Mouse (Mus musculus): ENCODE results near the gene Fgf9. TPM values are rescaled to one million over a fixed set of nuclear protein-coding genes. Genes with fewer than 3 reads are reported as not detected.

Fgf9 gene
- polyA plus RNA-seq, 2 experiments = 5.3 to 10.4 TPM

- TF ChIP-seq POLR2A (IDR thresholded peaks at IDR 0.05; ENCODE audit: borderline replicate concordance, extremely low read depth, insufficient read depth, insufficient read length) = no peak
- H3K4me2 ChIP-seq (replicated peaks; ENCODE audit: low read depth, low read length, severe bottlenecking) = peak overlapping the region; percentile 97
- H3K27ac ChIP-seq (replicated peaks; ENCODE audit: low read depth, low read length) = no peak overlapping the region
- ATAC-seq (ENCODE audit: low FRiP score, low read depth) (no peak), DNase-seq (ENCODE audit: low spot score) (no peak)
- under 1% methylated on average over 29 of the region's 29 CpGs for WGBS
- H3K4me3 ChIP-seq (replicated peaks; ENCODE audit: low read length) = peak overlapping the region; percentile 55
- peak overlapping the region; percentile 56 for H3K9ac ChIP-seq (ENCODE audit: low read depth, low read length, severe bottlenecking)
- H3K9me3 ChIP-seq (ENCODE audit: control insufficient read depth, low read length) = no peaks in the 10 kb centered on the region
- peaks cover 28% of the 10 kb centered on the region for H3K4me1 ChIP-seq (ENCODE audit: control insufficient read depth, insufficient read depth, low read length)
- H3K27me3 ChIP-seq (ENCODE audit: control insufficient read depth, insufficient read depth, low read length) = peaks cover 72% of the 10 kb centered on the region
- H3K36me3 ChIP-seq (ENCODE audit: control insufficient read depth, insufficient read depth, low read length) = no peaks in the 10 kb centered on the region
Observed at GRCm38 (mm10) chr14:58072771-58073501, 2.6 kb downstream of the Fgf9 start.

GRCm38 (mm10) chr14:58073936-58074335, 3.6 kb downstream of the Fgf9 start:
- under 1% methylated on average over 20 of the region's 20 CpGs for WGBS
- peak overlapping the region; percentile 55 for H3K4me3 ChIP-seq (replicated peaks; ENCODE audit: low read length)
- no peak overlapping the region for H3K27ac ChIP-seq (replicated peaks; ENCODE audit: low read depth, low read length)
- peaks cover 73% of the 10 kb centered on the region for H3K27me3 ChIP-seq (ENCODE audit: control insufficient read depth, insufficient read depth, low read length)
- peaks cover 28% of the 10 kb centered on the region for H3K4me1 ChIP-seq (ENCODE audit: control insufficient read depth, insufficient read depth, low read length)
- no peak for DNase-seq (ENCODE audit: low spot score)
- H3K9me3 ChIP-seq (ENCODE audit: control insufficient read depth, low read length) = no peaks in the 10 kb centered on the region
- ATAC-seq (ENCODE audit: low FRiP score, low read depth) = no peak
- no peak for TF ChIP-seq POLR2A (IDR thresholded peaks at IDR 0.05; ENCODE audit: borderline replicate concordance, extremely low read depth, insufficient read depth, insufficient read length)
- peak overlapping the region; percentile 97 for H3K4me2 ChIP-seq (replicated peaks; ENCODE audit: low read depth, low read length, severe bottlenecking)
- H3K9ac ChIP-seq (ENCODE audit: low read depth, low read length, severe bottlenecking) = peak overlapping the region; percentile 58; the same call in 1 of the 2 replicates
- H3K36me3 ChIP-seq (ENCODE audit: control insufficient read depth, insufficient read depth, low read length) = no peaks in the 10 kb centered on the region

GRCm38 (mm10) chr14:58074621-58075432, 4.5 kb downstream of the Fgf9 start:
- peak overlapping the region; percentile 58 for H3K9ac ChIP-seq (ENCODE audit: low read depth, low read length, severe bottlenecking)

GRCm38 (mm10) chr14:58075433-58076029, 5.2 kb downstream of the Fgf9 start:
- Histone ChIP-seq H3K9me3 (ENCODE audit: control insufficient read depth, low read length) (no peaks in the 10 kb centered on the region), H3K36me3 (ENCODE audit: control insufficient read depth, insufficient read depth, low read length) (no peaks in the 10 kb centered on the region), H3K9ac (ENCODE audit: low read depth, low read length, severe bottlenecking) (peak overlapping the region; percentile 58), H3K4me3 (replicated peaks; ENCODE audit: low read length) (peak overlapping the region; percentile 55), H3K27me3 (ENCODE audit: control insufficient read depth, insufficient read depth, low read length) (peaks cover 64% of the 10 kb centered on the region), H3K4me1 (ENCODE audit: control insufficient read depth, insufficient read depth, low read length) (peaks cover 19% of the 10 kb centered on the region), H3K4me2 (replicated peaks; ENCODE audit: low read depth, low read length, severe bottlenecking) (peak overlapping the region; percentile 97), H3K27ac (replicated peaks; ENCODE audit: low read depth, low read length) (0 out of 2 replicates have a peak overlapping the region, but pooled peaks have one; percentile 3)
- under 1% methylated on average over 31 of the region's 31 CpGs for WGBS
- no peak for TF ChIP-seq POLR2A (IDR thresholded peaks at IDR 0.05; ENCODE audit: borderline replicate concordance, extremely low read depth, insufficient read depth, insufficient read length)
- no peak for DNase-seq (ENCODE audit: low spot score)
- no peak for ATAC-seq (ENCODE audit: low FRiP score, low read depth)

More at GRCm38 (mm10) chr14:58074621-58075432, 4.5 kb downstream of the Fgf9 start:
- Histone ChIP-seq H3K27ac (replicated peaks; ENCODE audit: low read depth, low read length) (peak overlapping the region; percentile 3; the same call in 1 of the 2 replicates), H3K4me1 (ENCODE audit: control insufficient read depth, insufficient read depth, low read length) (peaks cover 26% of the 10 kb centered on the region), H3K36me3 (ENCODE audit: control insufficient read depth, insufficient read depth, low read length) (no peaks in the 10 kb centered on the region), H3K27me3 (ENCODE audit: control insufficient read depth, insufficient read depth, low read length) (peaks cover 71% of the 10 kb centered on the region), H3K9me3 (ENCODE audit: control insufficient read depth, low read length) (no peaks in the 10 kb centered on the region), H3K4me2 (replicated peaks; ENCODE audit: low read depth, low read length, severe bottlenecking) (peak overlapping the region; percentile 97), H3K4me3 (replicated peaks; ENCODE audit: low read length) (peak overlapping the region; percentile 55)
- ATAC-seq (ENCODE audit: low FRiP score, low read depth) (peak; percentile 19; the same call in 1 of the 2 replicates), DNase-seq (ENCODE audit: low spot score) (no peak)
- no peak for TF ChIP-seq POLR2A (IDR thresholded peaks at IDR 0.05; ENCODE audit: borderline replicate concordance, extremely low read depth, insufficient read depth, insufficient read length)
- 1% methylated on average over 60 of the region's 61 CpGs for WGBS

- Histone ChIP-seq H3K27me3 (ENCODE audit: control insufficient read depth, insufficient read depth, low read length) (peaks cover 60% of the 10 kb centered on the region), H3K36me3 (ENCODE audit: control insufficient read depth, insufficient read depth, low read length) (no peaks in the 10 kb centered on the region), H3K9ac (ENCODE audit: low read depth, low read length, severe bottlenecking) (peak overlapping the region; percentile 58), H3K4me3 (replicated peaks; ENCODE audit: low read length) (peak overlapping the region; percentile 55), H3K9me3 (ENCODE audit: control insufficient read depth, low read length) (no peaks in the 10 kb centered on the region), H3K4me2 (replicated peaks; ENCODE audit: low read depth, low read length, severe bottlenecking) (peak overlapping the region; percentile 97), H3K4me1 (ENCODE audit: control insufficient read depth, insufficient read depth, low read length) (peaks cover 18% of the 10 kb centered on the region), H3K27ac (replicated peaks; ENCODE audit: low read depth, low read length) (no peak overlapping the region)
- DNase-seq (ENCODE audit: low spot score) (peak; percentile 54), ATAC-seq (ENCODE audit: low FRiP score, low read depth) (peak; percentile 60)
- TF ChIP-seq POLR2A (IDR thresholded peaks at IDR 0.05; ENCODE audit: borderline replicate concordance, extremely low read depth, insufficient read depth, insufficient read length) = no peak
- under 1% methylated on average over 23 of the region's 40 CpGs for WGBS
Observed at GRCm38 (mm10) chr14:58076030-58076521, 5.7 kb downstream of the Fgf9 start.
